Mouse (Mus musculus) embryo, embryonic 11.5 days (tissue): Measurements from ENCODE around the gene Kif9.

Experiments
- DNase-seq: peaks from one replicate; pipeline ENCODE4 v3.0.0-alpha.2; 2012; ENCODE audit warnings: low read depth, low spot score

Kif9 gene

GRCm38 (mm10) chr9:110525737-110526136, 49.0 kb downstream of the Kif9 start:
- no peak for DNase-seq

- no peak for DNase-seq
These were observed 52.4 kb downstream of the Kif9 start for GRCm38 (mm10) chr9:110529002-110529737.

- DNase-seq, result no peak
These were observed 53.9 kb downstream of the Kif9 start for GRCm38 (mm10) chr9:110530650-110531049.

GRCm38 (mm10) chr9:110531151-110531791, 54.5 kb downstream of the Kif9 start:
- DNase-seq, result no peak

- peak; percentile 93 for DNase-seq
These were observed 55.2 kb downstream of the Kif9 start for GRCm38 (mm10) chr9:110531914-110532489.

GRCm38 (mm10) chr9:110532538-110533291, 56.0 kb downstream of the Kif9 start, which contains the start of gene Setd2:
Gene Setd2 (plus strand): TSS chr9:110532597.
- DNase-seq, result peak; percentile 31

- DNase-seq, result no peak
These were observed 56.9 kb downstream of the Kif9 start for GRCm38 (mm10) chr9:110533645-110534044.

GRCm38 (mm10) chr9:110535114-110535513, 58.4 kb downstream of the Kif9 start:
- DNase-seq, result no peak

- no peak for DNase-seq
These were observed 59.9 kb downstream of the Kif9 start for GRCm38 (mm10) chr9:110536636-110537035.

GRCm38 (mm10) chr9:110538511-110538910, 61.8 kb downstream of the Kif9 start:
- no peak for DNase-seq

- no peak for DNase-seq
These were observed 65.2 kb downstream of the Kif9 start for GRCm38 (mm10) chr9:110541988-110542387.

- no peak for DNase-seq
These were observed 71.5 kb downstream of the Kif9 start for GRCm38 (mm10) chr9:110548261-110548660.

- DNase-seq, result no peak
These were observed 91.6 kb downstream of the Kif9 start for GRCm38 (mm10) chr9:110568309-110568708.
